Mouse (Mus musculus) cerebellum, adult 9-10 months (tissue): Measurements from ENCODE around the gene Fgr.
"Not testable (repeated sequence)": the region's sequence is repeated elsewhere in the genome, so short reads cannot be mapped to it uniquely, and the experiment has no call there.

Experiments used
- DNase-seq: peaks from one replicate; pipeline ENCODE4 v3.0.0; 2022

Gene Fgr

DNA sequence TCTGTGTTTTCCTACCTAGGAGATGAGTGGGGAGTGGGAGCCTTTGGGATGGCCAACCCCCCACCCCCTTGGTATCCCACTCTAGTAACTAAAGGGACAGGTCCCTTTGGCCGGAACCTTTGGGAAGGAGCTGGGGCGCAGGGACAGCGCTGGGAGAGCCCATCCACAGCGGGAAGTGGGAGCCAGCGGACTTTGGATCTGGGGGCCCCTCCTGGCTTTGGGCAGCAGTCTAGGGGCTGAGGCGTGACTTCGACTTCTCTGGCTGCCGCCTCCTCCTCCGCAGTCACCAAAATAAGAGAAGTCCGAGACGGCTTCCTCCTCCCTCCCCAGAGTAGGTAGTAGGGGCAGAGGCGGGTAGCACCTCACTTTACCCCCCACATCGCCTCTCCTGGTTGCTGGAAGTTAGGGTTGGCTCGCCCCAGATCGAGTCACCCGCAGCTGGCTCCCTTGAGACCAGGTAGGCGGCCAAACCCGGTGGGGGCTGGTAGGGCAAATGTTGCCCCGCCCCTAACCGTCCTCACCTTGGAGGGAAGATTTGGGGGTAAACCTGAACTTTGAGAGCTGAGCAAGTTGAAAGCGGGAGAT is at the start of gene Fgr:
TSS of gene Fgr (plus strand) at position 282 of the 585 bp plus-strand sequence.
- no peak for DNase-seq

DNA sequence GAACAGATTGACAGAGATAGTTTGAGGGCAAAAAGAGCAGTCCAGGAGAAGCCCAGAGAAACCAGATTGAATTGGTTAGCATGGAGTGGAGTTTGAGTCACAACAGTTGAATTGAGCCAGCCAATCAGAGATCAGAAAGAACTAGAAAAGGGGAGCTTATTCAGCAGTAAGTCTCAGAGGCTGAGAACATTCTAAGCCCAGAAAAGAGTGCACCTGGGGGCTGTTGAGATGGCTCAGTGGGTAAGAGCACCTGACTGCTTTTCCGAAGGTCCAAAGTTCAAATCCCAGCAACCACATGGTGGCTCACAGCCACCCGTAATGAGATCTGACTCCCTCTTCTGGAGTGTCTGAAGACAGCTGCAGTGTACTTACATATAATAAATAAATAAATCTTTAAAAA is 47.4 kb upstream of the Fgr start:
- not testable (repeated sequence) for DNase-seq

DNA sequence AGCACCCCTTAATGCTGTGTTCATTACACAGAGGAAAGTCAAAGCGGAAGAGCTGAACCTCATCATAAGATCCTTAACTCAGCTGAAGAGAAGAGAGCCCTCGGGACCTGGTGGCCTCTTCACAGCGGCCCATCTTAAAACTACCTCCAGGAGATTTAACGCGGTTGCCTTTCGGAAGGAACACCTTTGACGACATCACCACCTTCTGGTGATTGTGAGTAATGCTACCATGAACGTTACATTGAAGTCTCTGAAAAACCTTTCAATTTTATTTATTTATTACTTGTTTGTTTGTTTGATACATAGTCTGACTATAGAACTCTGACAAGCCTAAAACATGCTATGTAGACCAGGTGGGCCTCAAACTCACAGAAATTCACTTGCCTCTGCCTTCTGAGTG is 43.1 kb upstream of the Fgr start:
- DNase-seq = peak; percentile 71

DNA sequence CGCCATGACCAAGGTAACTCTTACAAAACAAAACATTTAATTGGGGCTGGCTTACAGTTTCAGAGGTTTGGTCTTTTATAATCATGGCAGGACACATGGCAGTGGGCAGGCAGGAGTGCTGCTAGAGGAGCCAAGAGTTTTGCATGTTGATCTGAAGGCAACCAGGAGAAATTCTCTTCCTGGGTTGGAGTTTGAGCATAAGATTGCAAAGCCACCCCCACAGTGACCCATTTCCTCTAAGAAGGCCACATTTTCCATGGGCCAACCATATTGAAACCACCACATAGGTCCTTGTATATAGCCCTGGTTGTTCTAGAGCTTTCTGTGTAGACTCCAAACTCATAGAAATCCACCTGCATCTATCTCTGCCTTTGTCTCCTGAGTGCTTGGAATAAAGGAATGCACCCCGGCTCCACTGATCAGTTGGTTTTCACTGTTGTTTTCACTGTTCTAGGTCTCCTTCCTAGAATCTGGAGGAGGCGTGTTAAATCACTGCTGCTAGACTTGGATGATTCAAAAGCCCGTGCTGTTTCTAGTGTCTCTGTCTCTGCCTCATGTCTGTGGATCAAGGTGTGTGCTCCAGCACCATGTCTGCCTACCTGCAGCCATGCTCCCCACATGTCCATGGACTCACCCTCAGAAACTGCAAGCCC is 41.0 kb upstream of the Fgr start:
- no peak for DNase-seq

DNA sequence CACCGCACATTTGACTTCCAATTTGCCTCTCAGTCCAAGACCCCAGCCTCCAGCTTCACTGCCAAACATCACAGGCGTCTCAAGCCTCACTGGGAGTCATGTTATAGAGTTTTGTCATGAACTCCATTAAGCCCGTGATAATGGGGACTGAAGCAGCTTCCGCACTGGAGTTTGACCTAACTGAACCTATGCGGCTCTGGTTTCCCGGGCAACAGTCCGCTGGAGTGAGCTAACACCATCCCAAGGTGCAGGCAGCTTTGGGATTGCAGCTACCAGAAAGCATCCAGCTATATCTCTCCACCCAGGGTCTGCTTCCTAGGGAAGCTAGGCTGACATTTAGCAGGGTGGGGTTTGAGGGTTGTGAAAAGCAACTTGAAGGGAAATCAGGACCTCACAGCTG is 39.3 kb upstream of the Fgr start:
- DNase-seq = no peak

DNA sequence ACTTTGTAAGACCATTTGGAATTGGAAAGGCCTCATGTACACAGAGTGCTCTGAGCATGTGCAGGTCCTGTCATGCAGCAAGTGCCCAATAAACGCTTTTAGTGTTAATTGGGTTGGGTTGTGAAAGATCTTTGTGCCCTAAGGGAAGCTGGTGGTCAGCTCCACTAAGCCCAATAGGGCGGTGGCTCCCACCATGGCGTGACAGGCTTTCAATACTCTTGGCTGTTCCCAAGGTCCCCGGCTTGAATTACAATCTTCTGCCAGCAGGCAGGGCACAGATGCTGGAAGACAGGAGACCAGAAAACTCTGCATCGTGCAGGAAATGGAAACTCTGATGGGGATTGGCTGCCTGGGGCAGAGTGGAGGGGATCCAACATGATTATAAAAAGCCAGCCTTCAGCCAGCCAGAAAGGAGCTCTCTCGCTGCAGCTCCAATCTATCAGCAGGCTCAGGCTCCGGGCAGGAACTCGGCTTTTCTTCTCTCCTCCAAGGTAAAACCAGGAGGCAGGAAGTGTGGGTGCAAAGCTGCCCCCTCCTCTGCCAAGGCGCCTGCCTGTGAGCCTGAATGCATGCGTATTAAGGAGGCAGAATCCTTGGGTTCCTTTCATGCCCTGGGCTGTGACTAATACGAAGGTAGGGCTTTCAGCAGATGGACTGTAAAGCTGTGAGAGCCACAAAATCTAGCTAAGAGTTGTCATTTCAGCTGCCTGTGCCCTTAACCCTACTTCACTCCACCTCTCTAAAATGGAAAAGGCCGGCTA is 35.5 kb upstream of the Fgr start:
- DNase-seq = no peak

DNA sequence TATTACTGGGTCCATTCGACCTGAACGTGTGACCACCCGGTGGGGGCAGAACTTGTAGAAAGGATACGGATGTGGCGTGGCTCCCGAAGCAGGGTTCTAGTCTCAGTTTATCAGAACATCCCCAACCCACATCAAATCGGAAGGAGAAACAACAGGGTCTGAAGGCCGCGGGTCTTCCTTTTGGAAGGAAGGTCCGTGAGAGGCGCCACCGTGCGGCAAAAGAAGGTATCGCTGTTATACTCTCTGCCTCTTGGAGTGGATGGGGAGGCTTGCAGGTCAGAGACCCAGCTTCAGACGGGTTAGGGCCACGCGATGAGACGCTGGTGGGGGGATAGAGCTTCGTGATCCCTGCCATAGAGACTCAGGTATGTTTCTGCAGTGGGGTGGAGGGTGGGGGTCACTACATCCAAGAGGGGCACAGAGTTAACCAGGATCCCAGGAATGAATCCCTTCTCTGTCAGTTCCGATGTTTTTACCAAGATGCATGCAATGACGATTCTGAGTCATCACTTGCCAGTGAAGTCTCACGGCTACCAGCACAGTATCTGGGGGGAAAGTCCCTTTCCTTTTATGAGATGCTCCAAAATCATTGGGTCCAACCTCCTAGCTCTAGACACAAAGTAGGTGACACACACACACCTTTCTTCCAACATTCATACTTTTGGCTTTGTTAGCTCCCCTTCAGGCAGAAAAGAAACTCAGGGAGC is 34.3 kb upstream of the Fgr start:
- peak; percentile 75 for DNase-seq

DNA sequence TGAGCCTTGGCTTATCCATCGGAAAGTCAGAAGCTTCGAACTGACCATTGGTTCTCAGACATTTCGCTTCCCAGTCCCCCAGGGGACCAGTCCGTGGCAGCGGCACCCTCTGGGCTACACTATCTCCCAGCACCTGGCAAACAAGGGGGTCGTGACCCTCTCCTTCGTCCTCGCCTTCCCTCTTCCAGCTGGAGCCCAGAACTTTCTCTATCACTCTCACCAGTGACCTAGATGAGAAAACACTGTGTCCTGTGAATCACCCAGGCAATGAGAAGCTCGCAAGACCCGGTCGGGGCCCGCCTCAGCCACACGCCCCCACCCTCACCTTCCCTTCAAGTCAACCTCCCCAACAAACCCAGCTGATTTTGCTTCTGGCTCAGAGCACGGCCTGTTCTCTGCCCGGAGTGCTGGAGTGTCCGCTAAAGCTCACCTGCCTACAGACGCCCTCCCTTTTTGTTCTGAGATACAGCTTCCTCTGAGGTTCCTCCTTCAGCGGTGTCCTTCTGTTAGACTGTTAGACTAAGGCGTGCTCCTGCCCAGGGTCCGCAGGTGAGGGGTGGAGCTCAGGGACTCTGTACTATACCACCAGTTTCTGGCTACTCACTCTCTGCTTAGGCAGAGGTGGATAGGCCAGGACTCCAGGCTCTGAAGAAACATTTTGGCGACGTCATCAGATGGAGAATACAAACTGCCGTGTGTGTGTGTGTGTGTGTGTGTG is 32.7 kb upstream of the Fgr start:
- no peak for DNase-seq

DNA sequence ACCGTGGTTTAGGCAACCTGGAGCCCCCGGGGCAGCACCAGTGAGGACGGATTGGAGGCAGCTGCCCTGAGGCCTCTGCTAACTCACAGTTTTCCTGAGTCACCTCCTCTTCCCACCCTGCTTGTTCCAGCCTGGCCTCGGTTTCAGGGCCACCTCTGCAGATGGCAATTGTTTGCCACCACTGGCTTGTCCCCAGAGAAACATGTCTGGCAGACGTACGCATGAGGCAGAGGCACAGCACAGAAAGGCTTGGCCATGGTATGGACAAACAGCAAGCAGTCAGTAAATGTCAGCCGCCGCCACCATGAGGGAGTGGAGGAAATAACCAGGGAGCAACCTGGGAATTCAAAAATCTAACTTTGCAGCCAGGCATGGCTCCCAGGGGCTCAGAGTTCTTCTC is 30.8 kb upstream of the Fgr start:
- no peak for DNase-seq

DNA sequence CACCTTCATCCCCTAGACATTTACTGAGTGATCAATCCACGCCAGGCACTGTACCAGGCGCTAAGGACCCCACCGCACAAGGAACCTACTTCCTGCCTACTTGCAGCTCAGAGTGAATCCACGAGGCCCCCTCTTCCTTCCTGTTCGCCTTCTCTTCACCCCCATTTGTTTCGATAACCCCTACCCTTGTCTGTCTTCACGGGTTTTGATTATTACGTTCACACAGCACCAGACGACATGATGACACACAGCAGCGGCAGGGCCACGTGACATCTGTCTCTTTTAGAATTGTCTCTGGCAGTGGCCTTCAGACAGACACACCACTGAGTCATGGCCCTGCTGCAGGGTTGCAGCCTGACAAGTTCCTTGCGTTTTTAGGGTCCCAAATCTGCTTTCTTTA is 29.8 kb upstream of the Fgr start:
- DNase-seq = no peak

DNA sequence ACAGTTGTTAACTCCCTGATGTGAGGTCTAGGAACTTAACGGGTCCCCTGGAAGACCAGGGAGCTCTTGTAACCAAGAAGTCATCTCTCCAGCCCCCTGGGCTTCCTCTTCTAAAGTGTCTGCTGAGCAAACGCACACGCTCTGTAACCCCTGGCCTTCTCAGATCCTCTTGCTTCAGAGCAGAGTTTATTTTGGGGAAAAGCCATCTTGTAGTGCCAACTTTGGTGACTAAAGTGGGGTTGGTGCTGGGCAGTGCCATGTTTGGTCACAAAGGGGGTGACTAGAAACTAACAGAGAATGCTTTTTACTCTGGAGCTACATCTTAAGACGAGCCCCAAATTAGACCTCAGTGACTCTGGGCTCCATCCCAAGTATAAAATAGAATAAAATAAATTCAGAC is 29.1 kb upstream of the Fgr start:
- no peak for DNase-seq

DNA sequence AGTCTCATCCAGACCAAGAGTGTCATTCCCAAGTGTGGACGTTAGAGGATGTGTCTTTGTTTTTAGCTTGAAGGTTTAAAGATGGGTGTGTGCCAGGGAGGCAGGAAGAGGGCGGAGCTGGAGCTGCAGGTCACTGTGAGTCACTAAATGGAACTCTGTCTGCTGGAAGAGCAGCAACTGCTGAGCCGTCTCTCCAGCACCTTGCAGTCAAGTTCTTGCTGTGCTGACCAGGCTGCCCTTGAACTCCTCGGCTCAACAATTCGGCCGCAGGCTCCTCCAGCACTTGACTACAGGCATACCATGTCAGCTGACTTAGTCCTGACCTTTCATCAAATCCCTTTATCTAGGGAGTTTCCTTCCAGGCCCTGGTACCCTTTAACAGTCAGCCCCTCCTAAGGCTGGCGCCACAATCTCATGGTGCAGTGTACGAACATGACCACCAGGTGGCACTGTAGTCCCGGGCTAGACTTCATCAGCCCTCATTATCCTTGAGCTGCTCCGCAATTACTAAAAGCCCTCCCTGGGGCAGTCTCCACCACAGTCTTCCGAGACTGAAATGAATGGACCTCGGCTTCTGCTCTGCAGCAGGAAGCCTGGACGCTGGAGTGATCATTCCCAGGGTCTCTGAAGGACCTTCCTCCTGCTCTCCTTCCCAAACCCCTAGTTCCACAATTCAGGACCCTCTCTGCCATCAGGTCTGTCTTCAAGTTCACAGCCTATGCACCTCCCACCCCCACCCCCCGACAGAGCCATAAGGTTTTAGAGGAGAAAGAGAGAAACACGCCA is 28.4 kb upstream of the Fgr start:
- peak; percentile 91 for DNase-seq

DNA sequence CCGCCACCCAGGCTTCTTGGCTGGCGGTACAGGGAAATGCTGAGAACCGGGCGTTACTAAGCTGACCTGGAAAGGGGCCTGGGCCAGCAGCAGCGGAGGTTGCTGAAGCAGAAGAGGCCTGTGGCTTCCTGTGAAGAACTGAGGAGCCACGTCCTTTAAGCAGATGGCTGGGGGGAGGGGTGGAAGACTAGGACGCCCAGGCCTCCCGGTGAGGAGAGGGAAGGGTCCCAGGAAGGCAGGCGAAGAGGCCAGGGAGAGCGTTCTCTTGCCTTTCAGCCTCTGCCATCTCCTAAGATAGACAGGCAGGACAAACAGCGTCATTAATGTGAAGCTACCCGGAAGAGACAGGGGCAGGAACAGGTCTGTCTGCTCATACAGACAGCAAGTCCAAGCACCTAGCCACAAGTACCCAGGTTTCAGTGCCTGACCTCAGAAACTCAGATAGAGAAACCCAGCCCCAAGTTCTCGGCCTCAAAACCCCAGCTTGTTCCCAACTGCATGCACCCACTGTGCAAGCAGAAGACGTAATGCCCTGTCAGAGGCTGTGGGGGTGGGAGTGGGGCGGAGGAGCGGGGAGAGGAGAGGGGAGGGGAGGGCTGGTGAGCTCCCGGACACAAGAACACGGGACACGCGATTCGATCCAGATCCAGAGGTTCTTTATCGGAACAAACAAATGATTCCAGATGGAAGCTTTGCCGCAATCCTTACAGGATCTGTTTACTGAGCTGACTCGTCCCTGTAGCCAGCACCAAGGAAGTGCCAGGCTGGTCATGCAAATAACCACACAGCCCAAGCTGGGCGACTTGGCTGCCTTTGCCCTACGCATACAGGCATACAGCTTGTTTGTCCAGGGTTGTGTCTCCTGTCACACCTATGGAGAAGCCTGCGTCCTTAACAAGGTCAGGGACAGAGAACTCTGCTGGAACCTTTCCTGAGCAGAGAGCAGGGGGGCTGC is 27.6 kb upstream of the Fgr start:
- DNase-seq = peak; percentile 78

DNA sequence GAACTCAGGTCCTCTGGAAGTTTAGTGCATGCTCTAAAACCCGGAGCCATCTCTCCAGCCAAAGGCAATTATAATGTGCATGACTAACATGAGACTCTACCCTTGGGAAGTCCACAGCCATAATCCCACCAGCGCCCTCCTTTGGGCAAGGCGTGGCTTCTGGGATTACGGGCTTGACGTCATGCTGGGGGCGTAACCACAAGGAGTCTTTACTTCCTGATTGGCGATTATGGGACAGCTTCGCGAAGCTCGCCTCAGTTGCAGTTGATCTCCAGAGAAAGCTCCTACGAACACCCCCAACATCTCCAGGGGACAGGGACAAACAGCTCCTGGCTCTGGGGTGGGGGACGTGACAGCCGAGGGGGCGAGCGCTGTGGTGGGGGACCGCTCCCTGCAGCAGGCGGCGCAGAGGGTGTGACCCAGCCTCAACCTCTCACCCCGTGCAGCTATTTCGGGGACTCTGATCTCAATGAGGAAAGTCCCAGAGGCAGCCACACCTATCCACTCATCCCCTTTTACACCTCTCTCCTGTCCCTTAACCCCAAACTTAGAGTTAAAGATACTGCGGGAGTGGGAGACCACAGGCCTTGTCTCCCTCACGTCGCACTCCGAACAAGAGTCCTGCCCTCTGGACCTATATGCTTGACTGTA is 23.9 kb upstream of the Fgr start:
- no peak for DNase-seq

DNA sequence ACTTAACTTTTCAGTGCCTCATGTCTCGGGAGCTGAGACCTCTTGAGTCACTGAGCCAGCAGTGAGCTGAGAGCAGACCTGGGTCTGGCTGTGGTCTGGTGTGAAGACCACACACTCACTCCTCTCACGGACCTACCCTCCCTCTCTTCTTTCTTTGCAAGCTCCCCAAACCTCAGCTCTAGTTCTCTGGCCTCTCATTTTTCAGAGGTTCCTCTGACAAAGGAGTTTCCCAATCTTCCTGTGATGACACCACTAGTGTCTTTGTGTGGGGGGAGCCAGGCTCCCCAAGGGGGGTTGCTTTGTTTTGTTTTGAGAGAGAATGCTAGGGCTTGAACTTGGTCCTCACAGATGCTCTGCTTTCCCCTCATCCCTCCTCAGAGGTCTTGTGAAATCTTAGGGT is 22.9 kb upstream of the Fgr start:
- DNase-seq = no peak

DNA sequence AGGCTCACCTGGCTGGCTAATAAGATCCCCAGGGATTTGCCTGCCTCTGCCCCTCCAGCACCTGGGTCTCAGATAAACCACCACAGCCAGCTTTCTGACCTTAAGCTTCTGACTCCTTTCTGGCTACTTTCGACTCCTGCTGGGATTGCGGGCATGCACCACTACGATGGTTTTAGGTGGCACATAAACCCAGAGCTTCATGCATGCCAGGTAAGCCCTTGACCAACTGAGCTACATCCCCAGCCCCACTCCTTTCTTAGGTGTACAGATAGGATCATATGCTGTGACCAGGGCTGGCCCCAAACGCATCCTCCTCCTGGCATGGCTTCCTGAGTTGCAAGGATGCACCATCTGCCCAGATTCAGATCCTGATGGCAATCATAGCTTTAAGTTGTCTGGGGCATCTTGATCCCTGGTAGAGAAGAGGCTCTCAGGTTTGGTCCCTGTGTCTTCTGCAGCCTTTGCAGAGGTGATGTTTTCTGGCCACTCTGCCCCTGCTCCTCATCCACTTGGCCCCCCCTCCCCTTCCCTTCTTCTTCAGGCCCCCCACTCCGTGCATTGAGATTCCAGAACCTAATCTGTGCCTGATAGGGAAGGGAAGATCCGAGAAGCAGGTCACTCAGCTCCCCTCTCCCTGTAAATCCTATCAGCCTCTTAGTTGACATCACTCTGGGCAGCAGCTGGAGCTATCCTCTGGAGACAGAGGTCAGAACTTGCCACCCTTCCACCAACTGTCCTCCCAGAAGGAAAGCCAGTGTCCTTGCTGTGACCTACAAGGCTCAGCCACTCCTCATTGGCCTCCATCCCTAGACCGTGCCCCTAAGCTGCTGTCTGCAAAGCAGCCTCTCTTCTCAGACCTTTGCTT is 19.1 kb upstream of the Fgr start:
- DNase-seq = peak; percentile 68

DNA sequence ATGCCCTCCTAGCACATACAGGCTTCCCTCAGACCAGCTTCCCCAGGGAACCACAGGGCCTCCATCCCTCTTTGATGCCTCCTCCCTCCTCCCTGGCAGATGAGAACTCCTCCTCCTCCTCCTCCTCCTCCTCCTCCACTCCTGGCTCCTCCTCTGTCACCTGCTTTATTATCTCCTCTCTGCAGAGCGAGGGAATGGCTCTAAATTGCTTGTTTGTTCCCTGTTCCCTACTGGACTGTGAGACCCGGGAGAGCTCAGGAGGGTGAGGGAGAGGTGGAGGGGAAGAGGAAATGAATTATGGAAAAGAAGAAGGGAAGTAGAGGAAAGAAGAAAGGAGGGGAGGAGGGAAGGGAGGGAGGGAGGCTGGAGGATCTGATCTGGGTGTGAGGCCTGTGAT is 18.5 kb upstream of the Fgr start:
- no peak for DNase-seq

DNA sequence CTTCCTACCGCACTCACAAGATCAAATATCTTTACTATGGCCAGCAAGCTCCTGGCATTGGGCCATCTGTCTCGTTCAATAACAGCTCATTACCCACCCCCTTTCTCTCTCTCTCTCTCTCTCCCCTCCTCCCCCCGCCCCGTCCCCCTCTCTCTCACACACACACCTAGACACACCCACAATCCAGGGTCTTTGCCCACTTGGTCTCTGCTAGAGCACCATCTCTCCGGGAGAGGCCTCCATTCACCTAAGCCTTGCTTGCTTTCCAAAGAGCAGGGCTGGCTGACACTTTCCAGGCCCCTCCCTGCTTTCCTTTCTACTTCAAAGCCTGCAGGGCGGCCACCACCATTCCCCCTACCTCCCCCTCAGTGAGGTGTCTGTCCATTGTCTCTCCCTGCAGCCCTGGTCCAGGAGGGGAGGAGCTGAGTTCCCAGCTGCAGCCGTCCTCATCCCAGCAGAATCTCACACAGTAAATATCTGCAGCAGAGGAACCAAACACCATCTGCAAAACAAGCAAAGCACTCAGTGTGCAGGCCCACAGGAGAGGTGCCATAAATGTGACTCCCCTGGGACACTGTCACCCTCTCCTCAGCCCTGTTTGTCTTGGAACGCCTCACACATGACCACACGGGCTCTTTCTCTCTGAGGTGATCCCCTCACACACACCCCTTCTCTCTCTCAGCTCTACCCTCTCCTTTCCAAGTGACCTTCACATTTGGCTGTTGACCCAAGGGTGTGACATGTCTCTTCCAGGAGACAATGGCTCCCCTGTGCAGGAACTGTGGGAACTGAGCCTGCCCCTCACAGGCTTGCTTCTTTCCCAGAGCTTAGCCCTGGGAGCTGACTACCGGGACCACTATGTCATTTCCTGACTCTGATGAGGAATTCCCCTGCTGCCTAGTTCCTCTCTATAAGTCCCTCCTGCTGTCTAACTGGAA is 14.9 kb upstream of the Fgr start:
- no peak for DNase-seq
